9 mouse cellular contexts compared by ENCODE assay signal in genomic region chr2:25620852-25621228, GRCm38 (mm10). TPM values are rescaled to one million over a fixed set of nuclear protein-coding genes. Genes with fewer than 3 reads are reported as not detected.
A peak's percentile ranks its signal among the peaks of the same experiment; 100 is the strongest.
DNase-seq lines count a peak whose midpoint lies in the region; ATAC-seq and TF ChIP-seq lines count a peak whose summit lies in the region.
"Had no signal": no experiment of that assay in that cellular context is flagged by ENCODE, and none has a peak within 500 bp of the region (broad histone marks: within the 10 kb centered on the region; RNA-seq: fewer than 3 reads in every experiment).

No protein-coding gene starts in this region.

- no peak overlapping the region for H3K27ac ChIP-seq in left cerebral cortex, adult 2 months
- no peak overlapping the region for H3K27ac ChIP-seq in forebrain, embryonic 14.5 days (ENCODE audit: low read depth, low read length)
- no peak overlapping the region for H3K27ac ChIP-seq in limb, embryonic 10.5 days
- no peak overlapping the region for H3K27ac ChIP-seq in neural tube, embryonic 13.5 days (replicated peaks)

- TF ChIP-seq CTCF in left cerebral cortex, adult 2 months (IDR thresholded peaks at IDR 0.05): no peak

- intact Hi-C loops in left cerebral cortex, adult 2 months (cut with DNase I): no loop called here

- ATAC-seq in forebrain, embryonic 14.5 days: 0 out of 2 replicates have a peak, but pooled peaks have one; percentile 3
- ATAC-seq in neural tube, embryonic 13.5 days (ENCODE audit: low read depth): no peak

- no peaks in the 10 kb centered on the region for H3K36me3 ChIP-seq in forebrain, embryonic 14.5 days (ENCODE audit: control insufficient read depth, insufficient read depth, low read length)
- no peaks in the 10 kb centered on the region for H3K36me3 ChIP-seq in limb, embryonic 10.5 days
- H3K36me3 ChIP-seq in neural tube, embryonic 13.5 days: no peaks in the 10 kb centered on the region

- no peaks in the 10 kb centered on the region for H3K9me3 ChIP-seq in forebrain, embryonic 14.5 days (replicated peaks; ENCODE audit: control insufficient read depth, low read length)
- H3K9me3 ChIP-seq in limb, embryonic 10.5 days (replicated peaks): no peaks in the 10 kb centered on the region
- H3K9me3 ChIP-seq in neural tube, embryonic 13.5 days: no peaks in the 10 kb centered on the region

- H3K4me3 ChIP-seq in left cerebral cortex, adult 2 months: peak overlapping the region; percentile 54
- H3K4me3 ChIP-seq in forebrain, embryonic 14.5 days (ENCODE audit: low read depth, low read length): no peak overlapping the region
- H3K4me3 ChIP-seq in limb, embryonic 10.5 days: peak overlapping the region; percentile 59; the same call in 1 of the 2 replicates
- peak overlapping the region; percentile 54; the same call in 1 of the 2 replicates for H3K4me3 ChIP-seq in neural tube, embryonic 13.5 days

- H3K4me1 ChIP-seq in forebrain, embryonic 14.5 days (ENCODE audit: control insufficient read depth, insufficient read depth, low read length): peaks cover 7% of the 10 kb centered on the region; the same call in 1 of the 2 replicates
- peaks cover 21% of the 10 kb centered on the region for H3K4me1 ChIP-seq in limb, embryonic 10.5 days
- H3K4me1 ChIP-seq in neural tube, embryonic 13.5 days (replicated peaks): peaks cover 23% of the 10 kb centered on the region

- 85% methylated on average over 4 of the region's 4 CpGs for WGBS in forebrain, embryonic 14.5 days
- WGBS in limb, embryonic 10.5 days: 89% methylated on average over 4 of the region's 4 CpGs
- 90% methylated on average over 4 of the region's 4 CpGs for WGBS in neural tube, embryonic 13.5 days

- no peak for DNase-seq in left cerebral cortex, adult 2 months (ENCODE audit: extremely low spot score in 1 of 2, low spot score in 2 of 2)
- DNase-seq in left cerebral cortex, adult 18-20 months (ENCODE audit: low spot score in 2 of 2): no peak
- DNase-seq in forebrain, embryonic 14.5 days (ENCODE audit: low spot score): no peak
- no peak for DNase-seq in limb, embryonic 10.5 days (ENCODE audit: low spot score)
- DNase-seq in urinary bladder, postnatal 25 days (ENCODE audit: low spot score): no peak
- DNase-seq in urinary bladder, postnatal 14 days (ENCODE audit: low spot score): no peak

- peak overlapping the region; percentile 67; the same call in 1 of the 2 replicates for H3K4me2 ChIP-seq in forebrain, embryonic 14.5 days (ENCODE audit: low read length)
- H3K4me2 ChIP-seq in neural tube, embryonic 13.5 days: peak overlapping the region; percentile 84; the same call in 1 of the 2 replicates

- peak overlapping the region; percentile 13; the same call in 1 of the 2 replicates for H3K9ac ChIP-seq in forebrain, embryonic 14.5 days (ENCODE audit: low read length)
- 0 out of 2 replicates have a peak overlapping the region, but pooled peaks have one; percentile 80 for H3K9ac ChIP-seq in neural tube, embryonic 13.5 days

- peaks cover 22% of the 10 kb centered on the region for H3K27me3 ChIP-seq in forebrain, embryonic 14.5 days (replicated peaks; ENCODE audit: control insufficient read depth, insufficient read depth, low read length)
- peaks cover 32% of the 10 kb centered on the region for H3K27me3 ChIP-seq in limb, embryonic 10.5 days (ENCODE audit: low read depth, poor library complexity, severe bottlenecking)
- H3K27me3 ChIP-seq in neural tube, embryonic 13.5 days: peaks cover 30% of the 10 kb centered on the region

RNA-seq across cellular contexts. Expression of gene Tmem141, which starts 1.0 kb away (rescaled TPM):
- total RNA-seq in left cerebral cortex, adult 2 months (2021): 10 to 100 TPM; 21.6 to 22.3 TPM
- total RNA-seq in left cerebral cortex, adult 18-20 months (2021): 10 to 100 TPM; 21.7 to 23.1 TPM
- polyA plus RNA-seq in forebrain, embryonic 14.5 days (2014; fragmentation: Nextera tagmentation; extraction: Ambion mirVana): 27.9 and 32.8 TPM in 2 replicates
- polyA plus RNA-seq in limb, embryonic 10.5 days (2016; fragmentation: Nextera tagmentation; extraction: Ambion mirVana): 17.0 and 20.7 TPM in 2 replicates
- polyA plus RNA-seq in neural tube, embryonic 13.5 days (2015; fragmentation: Nextera tagmentation; extraction: Ambion mirVana): 37.7 and 41.2 TPM in 2 replicates

RNA-seq across cellular contexts. Expression of gene Ccdc183, which starts 3.4 kb away (rescaled TPM):
- not detected for total RNA-seq in left cerebral cortex, adult 2 months (2021)
- not detected for total RNA-seq in left cerebral cortex, adult 18-20 months (2021)
- 0.18 and 0.30 TPM in 2 replicates for polyA plus RNA-seq in forebrain, embryonic 14.5 days (2014; fragmentation: Nextera tagmentation; extraction: Ambion mirVana)
- 0.13 TPM in 1 of 2 replicates, not detected in the other for polyA plus RNA-seq in limb, embryonic 10.5 days (2016; fragmentation: Nextera tagmentation; extraction: Ambion mirVana)
- 0.12 and 0.17 TPM in 2 replicates for polyA plus RNA-seq in neural tube, embryonic 13.5 days (2015; fragmentation: Nextera tagmentation; extraction: Ambion mirVana)
- total RNA-seq: gastrocnemius, adult 18-20 months; layer of hippocampus, adult 8-10 months had no signal

RNA-seq across cellular contexts. Expression of gene Fcna, which starts 7.0 kb away (rescaled TPM):
- under 1 TPM; 0.25 to 0.70 TPM for total RNA-seq in left cerebral cortex, adult 2 months (2021)
- total RNA-seq in left cerebral cortex, adult 18-20 months (2021): under 1 TPM; 0.66 to 0.79 TPM
- 2.0 and 3.7 TPM in 2 replicates for polyA plus RNA-seq in forebrain, embryonic 14.5 days (2014; fragmentation: Nextera tagmentation; extraction: Ambion mirVana)
- 0.34 and 0.43 TPM in 2 replicates for polyA plus RNA-seq in limb, embryonic 10.5 days (2016; fragmentation: Nextera tagmentation; extraction: Ambion mirVana)
- 2.7 and 3.1 TPM in 2 replicates for polyA plus RNA-seq in neural tube, embryonic 13.5 days (2015; fragmentation: Nextera tagmentation; extraction: Ambion mirVana)

RNA-seq across cellular contexts. Expression of gene Rabl6, which starts 12.5 kb away (rescaled TPM):
- total RNA-seq in left cerebral cortex, adult 2 months (2021): 100 to 1,000 TPM; 157 to 163 TPM
- total RNA-seq in left cerebral cortex, adult 18-20 months (2021): 100 to 1,000 TPM; 146 to 150 TPM
- 47.9 and 55.0 TPM in 2 replicates for polyA plus RNA-seq in forebrain, embryonic 14.5 days (2014; fragmentation: Nextera tagmentation; extraction: Ambion mirVana)
- polyA plus RNA-seq in limb, embryonic 10.5 days (2016; fragmentation: Nextera tagmentation; extraction: Ambion mirVana): 83.3 and 88.5 TPM in 2 replicates
- polyA plus RNA-seq in neural tube, embryonic 13.5 days (2015; fragmentation: Nextera tagmentation; extraction: Ambion mirVana): 65.7 and 74.3 TPM in 2 replicates

RNA-seq across cellular contexts. Expression of gene Lcn8, which starts 32.1 kb away (rescaled TPM):
- not detected for total RNA-seq in left cerebral cortex, adult 2 months (2021)
- not detected for total RNA-seq in left cerebral cortex, adult 18-20 months (2021)
- not detected in 2 replicates for polyA plus RNA-seq in forebrain, embryonic 14.5 days (2014; fragmentation: Nextera tagmentation; extraction: Ambion mirVana)
- polyA plus RNA-seq in limb, embryonic 10.5 days (2016; fragmentation: Nextera tagmentation; extraction: Ambion mirVana): not detected in 2 replicates
- not detected in 2 replicates for polyA plus RNA-seq in neural tube, embryonic 13.5 days (2015; fragmentation: Nextera tagmentation; extraction: Ambion mirVana)
- total RNA-seq: layer of hippocampus, adult 8-10 months had no signal
